Mouse (Mus musculus) testis, adult 2 months (tissue): Measurements from ENCODE around the gene Ncam1. TPM values are rescaled to one million over a fixed set of nuclear protein-coding genes. Genes with fewer than 3 reads are reported as not detected.

Source experiments
- H3K27ac ChIP-seq: fragments of 200-500 bp; 2 replicates; pipeline ENCODE4 v1.5.1; 2012; ENCODE audit warnings: low read depth, low read length; ENCODE audit not compliant: control insufficient read depth, insufficient read depth
- H3K27me3 ChIP-seq: fragments of 200-500 bp; 2 replicates; pipeline ENCODE4 v1.6.1; 2012; ENCODE audit warnings: mild to moderate bottlenecking, low read length, moderate library complexity; ENCODE audit not compliant: control insufficient read depth, insufficient read depth
- H3K36me3 ChIP-seq: fragments of 200-500 bp; 2 replicates; pipeline ENCODE4 v1.6.1; 2012; ENCODE audit warnings: mild to moderate bottlenecking, low read length; ENCODE audit not compliant: control insufficient read depth, insufficient read depth
- H3K4me1 ChIP-seq: fragments of 200-500 bp; 2 replicates; pipeline ENCODE4 v1.6.1; 2012; ENCODE audit warnings: low read length; ENCODE audit not compliant: control insufficient read depth, insufficient read depth
- H3K4me3 ChIP-seq: fragments of 200-500 bp; 2 replicates; pipeline ENCODE4 v1.5.1; 2012; ENCODE audit warnings: low read depth, mild to moderate bottlenecking, low read length, moderate library complexity, mixed read lengths; ENCODE audit not compliant: control insufficient read depth
- CTCF ChIP-seq: fragments of 200-500 bp; IDR thresholded peaks from 2 replicates; pipeline ENCODE4 v1.5.1; 2012; ENCODE audit warnings: low read depth, mild to moderate bottlenecking, inconsistent platforms, low read length, moderate library complexity; ENCODE audit not compliant: control insufficient read depth, insufficient read depth, insufficient replicate concordance
- POLR2A ChIP-seq: fragments of 200-500 bp; IDR thresholded peaks from 2 replicates; pipeline ENCODE4 v1.6.1; 2012; ENCODE audit warnings: low read depth, mild to moderate bottlenecking, inconsistent platforms, low read length, moderate library complexity; ENCODE audit not compliant: control insufficient read depth
- polyA plus RNA-seq: library from polyadenylated mRNA; depleted of rRNA; stranded (reverse); fragments of >200 nt; gene quantifications from 2 replicates; pipeline ENCODE4 v1.2.3, GENCODE M21; 2012

Ncam1 gene
- polyA plus RNA-seq, 1 experiment, result 5.5 TPM

GRCm38 (mm10) chr9:49601215-49601614, 197.5 kb downstream of the Ncam1 start:
- no peaks in the 10 kb centered on the region for H3K36me3 ChIP-seq
- no peak overlapping the region for H3K27ac ChIP-seq
- H3K27me3 ChIP-seq, result no peaks in the 10 kb centered on the region
- no peak for TF ChIP-seq CTCF
- no peak for TF ChIP-seq POLR2A
- no peaks in the 10 kb centered on the region for H3K4me1 ChIP-seq
- no peak overlapping the region for H3K4me3 ChIP-seq

- H3K4me1 ChIP-seq, result no peaks in the 10 kb centered on the region
- H3K27me3 ChIP-seq, result no peaks in the 10 kb centered on the region
- H3K27ac ChIP-seq, result no peak overlapping the region
- no peaks in the 10 kb centered on the region for H3K36me3 ChIP-seq
- TF ChIP-seq POLR2A (no peak), CTCF (no peak)
- no peak overlapping the region for H3K4me3 ChIP-seq
Measured at GRCm38 (mm10) chr9:49595635-49596348, 202.9 kb downstream of the Ncam1 start.

- no peak overlapping the region for H3K27ac ChIP-seq
- H3K27me3 ChIP-seq, result no peaks in the 10 kb centered on the region
- no peaks in the 10 kb centered on the region for H3K36me3 ChIP-seq
- no peak overlapping the region for H3K4me3 ChIP-seq
- H3K4me1 ChIP-seq, result no peaks in the 10 kb centered on the region
- TF ChIP-seq CTCF, result no peak
- TF ChIP-seq POLR2A, result no peak
Measured at GRCm38 (mm10) chr9:49594876-49595634, 203.7 kb downstream of the Ncam1 start.

DNA sequence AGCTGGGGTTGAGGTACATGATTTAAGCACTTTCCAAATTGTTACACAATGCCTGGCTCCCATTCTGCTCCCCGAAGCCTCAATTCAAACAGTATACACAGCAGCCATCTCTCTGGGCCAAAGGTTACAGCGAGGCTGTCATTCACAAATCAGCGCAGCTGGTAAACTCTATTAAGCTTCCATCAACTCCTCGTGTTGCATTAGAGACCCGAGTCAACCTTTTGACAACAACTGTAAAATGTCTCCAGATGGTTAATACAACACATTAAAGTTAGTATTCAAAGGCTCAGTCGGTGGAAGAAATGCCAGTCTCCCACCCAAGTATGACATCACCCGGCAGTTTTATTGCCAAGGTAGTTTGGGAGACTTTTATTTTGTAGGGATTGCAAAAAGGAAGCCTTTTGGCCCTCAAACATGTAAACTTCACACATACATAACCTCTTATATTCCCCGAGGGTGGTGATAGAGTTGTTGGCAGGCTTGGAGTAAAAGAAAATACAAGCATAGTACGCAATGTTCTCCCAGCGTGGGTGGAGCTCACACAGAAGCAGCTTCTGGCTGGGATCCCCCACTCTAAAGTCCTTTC, 204.7 kb downstream of the Ncam1 start:
- Histone ChIP-seq H3K27ac (no peak overlapping the region), H3K27me3 (no peaks in the 10 kb centered on the region), H3K4me3 (no peak overlapping the region), H3K36me3 (no peaks in the 10 kb centered on the region), H3K4me1 (no peaks in the 10 kb centered on the region)
- TF ChIP-seq POLR2A (no peak), CTCF (no peak)

DNA sequence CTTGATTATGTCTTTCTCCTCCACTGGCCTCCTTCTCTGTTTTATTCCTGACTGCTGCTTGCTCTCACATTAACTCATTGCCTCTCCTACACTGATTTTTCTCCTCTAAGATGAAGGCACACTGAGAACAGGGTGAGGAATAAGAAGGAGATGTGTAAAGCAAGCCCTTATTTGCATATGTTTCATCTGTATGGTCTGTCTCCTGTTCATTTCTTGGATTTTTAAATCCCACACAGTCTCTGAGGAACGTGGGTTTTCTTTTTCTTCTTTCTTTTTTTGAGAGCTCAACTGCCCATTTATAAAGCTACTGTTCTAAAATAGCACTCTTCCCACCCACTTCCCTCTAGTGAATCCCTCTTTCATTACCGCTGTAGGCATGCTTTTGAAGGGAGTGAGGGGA, 206.7 kb downstream of the Ncam1 start:
- Histone ChIP-seq H3K27me3 (no peaks in the 10 kb centered on the region), H3K4me1 (no peaks in the 10 kb centered on the region), H3K4me3 (no peak overlapping the region), H3K27ac (no peak overlapping the region), H3K36me3 (no peaks in the 10 kb centered on the region)
- TF ChIP-seq POLR2A (no peak), CTCF (no peak)

DNA sequence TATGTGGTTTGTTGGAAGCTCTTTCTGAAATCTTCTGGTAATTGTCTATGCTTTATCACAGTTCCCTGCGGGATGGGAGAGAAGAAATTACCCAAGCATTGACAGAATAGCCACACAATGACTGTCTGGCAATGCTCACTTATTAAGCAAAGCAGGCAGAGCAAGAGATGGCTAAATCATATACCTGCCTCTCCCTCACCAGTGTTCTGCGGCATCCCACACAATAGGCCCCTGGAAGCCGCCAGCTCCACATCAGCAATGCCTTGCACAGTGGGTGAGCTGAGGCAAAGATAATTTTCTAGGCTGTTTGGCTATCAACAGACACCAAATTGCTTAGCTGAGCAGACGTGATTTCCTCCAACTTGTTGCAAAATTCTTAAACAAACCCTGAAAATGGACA, 208.5 kb downstream of the Ncam1 start:
- Histone ChIP-seq H3K4me3 (no peak overlapping the region), H3K27me3 (no peaks in the 10 kb centered on the region), H3K36me3 (no peaks in the 10 kb centered on the region), H3K27ac (no peak overlapping the region), H3K4me1 (no peaks in the 10 kb centered on the region)
- TF ChIP-seq POLR2A, result no peak
- no peak for TF ChIP-seq CTCF

DNA sequence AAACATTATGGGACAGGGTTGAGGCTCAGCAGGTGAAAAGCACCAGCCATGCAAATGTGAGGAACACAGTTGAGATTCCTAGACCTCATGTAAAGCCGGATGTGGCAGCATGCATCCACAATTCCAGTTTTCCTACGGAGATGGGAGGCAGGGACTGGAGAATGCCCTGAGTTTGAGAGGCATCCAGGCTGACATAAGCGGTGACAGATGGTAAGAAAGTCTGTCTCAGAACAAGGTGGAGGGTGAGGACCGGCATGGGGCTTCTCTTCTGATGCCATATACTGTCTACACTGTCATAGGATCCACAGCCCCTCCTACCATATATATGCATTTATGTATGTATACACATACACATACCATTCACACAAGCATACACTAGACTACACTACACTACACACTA, 221.6 kb downstream of the Ncam1 start:
- H3K36me3 ChIP-seq, result no peaks in the 10 kb centered on the region
- H3K27me3 ChIP-seq, result no peaks in the 10 kb centered on the region
- no peak overlapping the region for H3K4me3 ChIP-seq
- H3K27ac ChIP-seq, result no peak overlapping the region
- TF ChIP-seq CTCF (no peak), POLR2A (no peak)
- no peaks in the 10 kb centered on the region for H3K4me1 ChIP-seq
